In genomic region chr11:94697140-94697539, GRCm38 (mm10) we compare ENCODE assay signal across 23 mouse cellular contexts. TPM values are rescaled to one million over a fixed set of nuclear protein-coding genes. Genes with fewer than 3 reads are reported as not detected.
DNase-seq lines count a peak whose midpoint lies in the region; ATAC-seq and TF ChIP-seq lines count a peak whose summit lies in the region.
"Had no signal": no experiment of that assay in that cellular context is flagged by ENCODE, and none has a peak within 500 bp of the region (broad histone marks: within the 10 kb centered on the region; RNA-seq: fewer than 3 reads in every experiment).

No protein-coding gene starts in this region.

- no peak for TF ChIP-seq EP300 in lung, postnatal 0 days (IDR thresholded peaks at IDR 0.05)

- no peak overlapping the region for H3K4me2 ChIP-seq in lung, postnatal 0 days (replicated peaks; ENCODE audit: low read depth, low read length)
- H3K4me2 ChIP-seq: forebrain, embryonic 13.5 days; hindbrain, embryonic 13.5 days; limb, embryonic 15.5 days; lung, embryonic 15.5 days; neural tube, embryonic 12.5 days had no signal

- no peak for ATAC-seq in lung, postnatal 0 days
- ATAC-seq: forebrain, embryonic 13.5 days; Patski had no signal

- 89% methylated on average over 2 of the region's 2 CpGs for WGBS in lung, postnatal 0 days
- 92% methylated on average over 2 of the region's 2 CpGs for WGBS in limb, embryonic 10.5 days

- DNase-seq in lung, postnatal 0 days (ENCODE audit: low spot score): no peak
- no peak for DNase-seq in lung, postnatal 36 days
- peak; percentile 80 for DNase-seq in R1 (ENCODE audit: low read depth, low spot score)
- DNase-seq in thymus, postnatal 14 days: peak; percentile 39
- DNase-seq in retina, postnatal 1 day: no peak
- DNase-seq in limb, embryonic 10.5 days (ENCODE audit: low spot score): no peak
- DNase-seq: cerebellum, adult 11 months; gastrocnemius, postnatal 14 days; heart, adult 2 months; heart, postnatal 10 days; kidney, adult 18-20 months; kidney, postnatal 14 days; layer of hippocampus, adult 9-11 months; right cerebral cortex, postnatal 25 days had no signal

- H3K4me1 ChIP-seq in lung, postnatal 0 days (ENCODE audit: insufficient read depth, low read depth, low read length): no peaks in the 10 kb centered on the region
- H3K4me1 ChIP-seq in E14TG2a.4 (replicated peaks; ENCODE audit: low read depth, low read length): peaks cover 22% of the 10 kb centered on the region
- H3K4me1 ChIP-seq in limb, embryonic 10.5 days: peaks cover 22% of the 10 kb centered on the region
- H3K4me1 ChIP-seq: forebrain, embryonic 13.5 days had no signal

- H3K27me3 ChIP-seq in lung, postnatal 0 days (replicated peaks; ENCODE audit: insufficient read depth, low read length): no peaks in the 10 kb centered on the region
- H3K27me3 ChIP-seq in E14TG2a.4 (ENCODE audit: insufficient read depth, low read length): 0 out of 2 replicates have a peak, but pooled peaks cover 2% of the 10 kb centered on the region
- peaks cover 4% of the 10 kb centered on the region; the same call in 1 of the 2 replicates for H3K27me3 ChIP-seq in limb, embryonic 10.5 days (ENCODE audit: low read depth, poor library complexity, severe bottlenecking)
- H3K27me3 ChIP-seq: forebrain, embryonic 13.5 days; hindbrain, embryonic 13.5 days; neural tube, embryonic 12.5 days had no signal

- H3K36me3 ChIP-seq in lung, postnatal 0 days (ENCODE audit: insufficient read depth, low read length): no peaks in the 10 kb centered on the region
- no peaks in the 10 kb centered on the region for H3K36me3 ChIP-seq in E14TG2a.4 (ENCODE audit: insufficient read depth, low read length)
- no peaks in the 10 kb centered on the region for H3K36me3 ChIP-seq in limb, embryonic 10.5 days
- H3K36me3 ChIP-seq: embryonic facial prominence, embryonic 10.5 days; hindbrain, embryonic 13.5 days; limb, embryonic 15.5 days; lung, embryonic 15.5 days; neural tube, embryonic 12.5 days had no signal

- H3K27ac ChIP-seq in lung, postnatal 0 days (ENCODE audit: low read length): no peak overlapping the region
- H3K27ac ChIP-seq in limb, embryonic 10.5 days: no peak overlapping the region
- H3K27ac ChIP-seq: forebrain, embryonic 13.5 days; heart, adult 2 months; hindbrain, embryonic 13.5 days; limb, embryonic 15.5 days; lung, embryonic 15.5 days; neural tube, embryonic 12.5 days had no signal

- H3K4me3 ChIP-seq in lung, postnatal 0 days (ENCODE audit: low read depth, low read length): no peak overlapping the region
- H3K4me3 ChIP-seq in E14TG2a.4 (replicated peaks; ENCODE audit: low read length): no peak overlapping the region
- H3K4me3 ChIP-seq in limb, embryonic 10.5 days: no peak overlapping the region
- H3K4me3 ChIP-seq: embryonic facial prominence, embryonic 10.5 days; forebrain, embryonic 13.5 days; heart, adult 2 months; hindbrain, embryonic 13.5 days; limb, embryonic 15.5 days; lung, embryonic 15.5 days; megakaryocyte, embryonic 14.5 days; neural tube, embryonic 12.5 days had no signal

- peak; percentile 15; the same call in 1 of the 2 replicates for TF ChIP-seq CTCF in lung, postnatal 0 days (IDR thresholded peaks at IDR 0.05)
- peak; percentile 81 for TF ChIP-seq CTCF in E14TG2a.4 (conservative IDR thresholded peaks at IDR 0.05; ENCODE audit: low read length)

- no peak overlapping the region for H3K9ac ChIP-seq in lung, postnatal 0 days (replicated peaks; ENCODE audit: low read depth)
- H3K9ac ChIP-seq: forebrain, embryonic 13.5 days; hindbrain, embryonic 13.5 days; limb, embryonic 15.5 days; lung, embryonic 15.5 days; neural tube, embryonic 12.5 days had no signal

- no peaks in the 10 kb centered on the region for H3K9me3 ChIP-seq in lung, postnatal 0 days (ENCODE audit: low read length)
- H3K9me3 ChIP-seq in E14TG2a.4 (ENCODE audit: low read length): no peaks in the 10 kb centered on the region
- no peaks in the 10 kb centered on the region for H3K9me3 ChIP-seq in limb, embryonic 10.5 days (replicated peaks)
- H3K9me3 ChIP-seq: embryonic facial prominence, embryonic 10.5 days; forebrain, embryonic 13.5 days; hindbrain, embryonic 13.5 days; limb, embryonic 15.5 days; lung, embryonic 15.5 days; neural tube, embryonic 12.5 days had no signal

RNA-seq across cellular contexts. Expression of gene Gm11541, which starts 7.2 kb away (rescaled TPM):
- polyA plus RNA-seq in lung, postnatal 0 days (2015; fragmentation: Nextera tagmentation; extraction: Ambion mirVana): 0.69 and 1.3 TPM in 2 replicates
- not detected in 2 replicates for polyA plus RNA-seq in limb, embryonic 10.5 days (2016; fragmentation: Nextera tagmentation; extraction: Ambion mirVana)
- polyA plus RNA-seq: embryonic facial prominence, embryonic 10.5 days; forebrain, embryonic 13.5 days; heart, adult 2 months; Patski had no signal

RNA-seq across cellular contexts. Expression of gene Xylt2, which starts 19.8 kb away (rescaled TPM):
- polyA plus RNA-seq in lung, postnatal 0 days (2015; fragmentation: Nextera tagmentation; extraction: Ambion mirVana): 13.3 and 14.1 TPM in 2 replicates
- 17.8 and 21.0 TPM in 2 replicates for polyA plus RNA-seq in limb, embryonic 10.5 days (2016; fragmentation: Nextera tagmentation; extraction: Ambion mirVana)

RNA-seq across cellular contexts. Expression of gene Eme1, which starts 43.4 kb away (rescaled TPM):
- polyA plus RNA-seq in lung, postnatal 0 days (2015; fragmentation: Nextera tagmentation; extraction: Ambion mirVana): 0.87 and 1.0 TPM in 2 replicates
- 60.1 and 62.2 TPM in 2 replicates for polyA plus RNA-seq in limb, embryonic 10.5 days (2016; fragmentation: Nextera tagmentation; extraction: Ambion mirVana)

RNA-seq across cellular contexts. Expression of gene Mrpl27, which starts 43.6 kb away (rescaled TPM):
- polyA plus RNA-seq in lung, postnatal 0 days (2015; fragmentation: Nextera tagmentation; extraction: Ambion mirVana): 113 and 118 TPM in 2 replicates
- 141 and 147 TPM in 2 replicates for polyA plus RNA-seq in limb, embryonic 10.5 days (2016; fragmentation: Nextera tagmentation; extraction: Ambion mirVana)

RNA-seq across cellular contexts. Expression of gene Cdc34b, which starts 44.4 kb away (rescaled TPM):
- 0.17 and 0.38 TPM in 2 replicates for polyA plus RNA-seq in lung, postnatal 0 days (2015; fragmentation: Nextera tagmentation; extraction: Ambion mirVana)
- 0.16 and 0.20 TPM in 2 replicates for polyA plus RNA-seq in limb, embryonic 10.5 days (2016; fragmentation: Nextera tagmentation; extraction: Ambion mirVana)
- polyA plus RNA-seq: forebrain, embryonic 13.5 days; limb, embryonic 15.5 days; neural tube, embryonic 12.5 days had no signal

Comparison
In these comparisons a context has a peak if more than half of its experiments do, and no peak if none do; other contexts are left out.
1. DNase-seq: peak in R1 (single experiment) and thymus, postnatal 14 days (single experiment); none in lung, postnatal 0 days (single experiment), lung, postnatal 36 days (single experiment), retina, postnatal 1 day (single experiment) and limb, embryonic 10.5 days (single experiment).
2. RNA of gene Eme1, which starts 43.4 kb away (polyA plus RNA-seq): 60.1 to 62.2 TPM in limb, embryonic 10.5 days; 0.87 to 1.0 TPM in lung, postnatal 0 days; every median in the first group is over 10 times any median in the second.